Mouse (Mus musculus) ES-CJ7 (cell line): ENCODE results near the gene Nme3.

Source experiments
- DNase-seq: peaks from one replicate; pipeline ENCODE4 v3.0.0; 2011; ENCODE audit warnings: low read depth, low spot score

The Nme3 gene

DNA sequence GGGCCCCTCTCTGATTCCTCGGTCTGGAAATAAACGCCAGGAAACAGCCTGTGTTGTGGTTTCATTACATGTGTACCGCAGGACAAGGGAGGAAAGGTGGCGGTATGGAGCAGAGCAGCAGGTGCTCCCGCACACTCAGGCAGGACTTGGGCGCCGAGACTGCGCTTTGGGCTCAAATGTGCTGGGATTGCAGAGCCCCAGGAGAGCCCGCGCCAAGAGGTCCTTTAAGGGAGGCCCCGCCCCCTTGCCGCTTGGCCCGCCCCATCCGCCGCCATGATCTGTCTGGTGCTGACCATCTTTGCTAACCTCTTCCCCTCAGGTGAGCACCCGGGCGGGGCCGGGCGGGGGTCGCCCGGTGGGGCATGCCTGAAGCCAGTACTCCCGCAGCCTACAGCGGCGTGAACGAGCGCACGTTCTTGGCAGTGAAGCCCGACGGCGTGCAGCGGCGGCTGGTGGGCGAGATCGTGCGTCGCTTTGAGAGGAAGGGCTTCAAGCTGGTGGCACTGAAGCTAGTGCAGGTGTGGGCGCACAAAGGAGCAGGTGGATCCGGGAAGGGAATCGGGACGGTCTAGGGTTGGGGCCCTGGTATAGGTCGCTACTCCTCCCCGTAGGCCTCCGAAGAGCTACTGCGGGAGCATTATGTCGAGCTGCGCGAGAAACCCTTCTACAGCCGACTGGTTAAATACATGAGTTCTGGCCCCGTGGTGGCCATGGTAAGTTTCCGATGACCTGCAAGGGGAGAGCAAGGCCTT is at the start of gene Nme3:
Nme3 (plus strand) TSS at position 260 of the 752 bp plus-strand sequence.
- DNase-seq: peak; percentile 81

- no peak for DNase-seq
Measured at GRCm38 (mm10) chr17:24847386-24847785, 48.9 kb upstream of the Nme3 start.

- DNase-seq: no peak
Measured at GRCm38 (mm10) chr17:24848600-24849031, 47.7 kb upstream of the Nme3 start.

DNA sequence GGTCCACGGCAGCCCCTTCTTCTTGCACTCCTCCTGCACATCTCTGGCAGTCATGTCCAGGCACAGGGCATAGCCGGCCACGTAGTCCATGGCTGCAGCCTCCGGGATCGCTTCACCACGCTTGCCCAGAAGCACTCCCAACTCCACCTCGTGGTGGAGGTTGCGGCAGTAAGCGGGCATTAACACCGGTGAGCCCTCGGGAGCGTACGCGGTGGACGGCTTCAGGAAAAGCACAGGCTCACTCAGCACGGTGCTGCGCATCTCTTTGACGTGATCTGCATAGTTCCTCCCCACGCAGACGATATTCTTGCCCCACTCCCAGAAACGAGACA is 46.6 kb upstream of the Nme3 start:
- DNase-seq: no peak

- DNase-seq: peak; percentile 99
Measured at GRCm38 (mm10) chr17:24850065-24850772, 46.1 kb upstream of the Nme3 start, which contains the start of gene Fahd1. Gene Fahd1, minus strand, starts transcription at chr17:24850364.

GRCm38 (mm10) chr17:24850773-24851127 is 45.5 kb upstream of the Nme3 start:
- DNase-seq: no peak

- no peak for DNase-seq
Measured at GRCm38 (mm10) chr17:24851381-24852125, 44.7 kb upstream of the Nme3 start.

DNA sequence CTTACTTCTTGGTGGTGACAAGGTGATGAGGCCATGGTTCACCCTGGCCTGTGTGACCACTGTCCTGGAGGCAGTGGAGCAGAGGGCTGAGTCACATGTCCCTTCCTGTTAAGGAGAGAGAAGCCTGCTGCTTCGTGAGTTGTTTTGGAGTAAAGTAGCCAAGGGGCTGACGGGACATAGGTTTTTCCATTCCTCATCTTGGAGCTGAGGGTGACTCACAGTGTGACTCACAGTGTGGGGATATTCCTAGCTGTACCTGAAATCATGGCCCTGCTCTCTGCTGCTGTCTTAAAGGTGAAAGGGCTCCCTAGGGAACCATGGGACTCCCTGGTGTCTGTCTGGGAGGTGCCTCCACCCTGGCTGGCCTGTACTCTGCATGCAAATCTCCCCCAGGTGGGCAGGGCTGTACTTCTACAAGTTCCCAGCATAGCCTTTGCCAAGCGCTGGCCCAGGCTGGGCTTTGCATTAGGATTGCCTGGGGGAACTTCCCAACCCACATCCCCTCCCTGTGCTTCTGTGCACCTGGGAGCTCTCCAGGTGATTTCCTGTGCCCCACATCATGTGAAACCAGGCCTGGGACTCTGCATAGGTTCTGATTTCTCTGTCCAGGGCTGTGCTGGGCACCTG is 40.3 kb upstream of the Nme3 start:
- DNase-seq: no peak

DNA sequence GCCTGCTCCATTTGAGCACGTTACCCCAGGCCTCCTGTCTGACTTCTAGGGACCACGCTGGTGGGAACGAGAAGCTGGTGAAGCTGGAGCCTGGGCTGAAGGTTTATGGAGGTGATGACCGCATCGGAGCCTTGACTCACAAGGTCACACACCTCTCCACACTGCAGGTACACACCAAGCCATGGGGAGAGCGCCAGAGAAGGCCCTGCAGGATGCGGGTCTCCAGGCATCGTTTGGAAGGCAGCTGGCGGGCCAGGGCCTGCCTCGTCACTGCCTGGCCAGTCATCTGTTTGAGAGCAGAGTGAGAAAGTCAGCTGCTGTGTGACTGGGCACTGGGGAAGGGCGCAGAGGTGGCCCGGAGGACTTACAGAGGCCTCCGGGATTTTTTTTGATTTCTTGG is 39.7 kb upstream of the Nme3 start:
- no peak for DNase-seq

DNA sequence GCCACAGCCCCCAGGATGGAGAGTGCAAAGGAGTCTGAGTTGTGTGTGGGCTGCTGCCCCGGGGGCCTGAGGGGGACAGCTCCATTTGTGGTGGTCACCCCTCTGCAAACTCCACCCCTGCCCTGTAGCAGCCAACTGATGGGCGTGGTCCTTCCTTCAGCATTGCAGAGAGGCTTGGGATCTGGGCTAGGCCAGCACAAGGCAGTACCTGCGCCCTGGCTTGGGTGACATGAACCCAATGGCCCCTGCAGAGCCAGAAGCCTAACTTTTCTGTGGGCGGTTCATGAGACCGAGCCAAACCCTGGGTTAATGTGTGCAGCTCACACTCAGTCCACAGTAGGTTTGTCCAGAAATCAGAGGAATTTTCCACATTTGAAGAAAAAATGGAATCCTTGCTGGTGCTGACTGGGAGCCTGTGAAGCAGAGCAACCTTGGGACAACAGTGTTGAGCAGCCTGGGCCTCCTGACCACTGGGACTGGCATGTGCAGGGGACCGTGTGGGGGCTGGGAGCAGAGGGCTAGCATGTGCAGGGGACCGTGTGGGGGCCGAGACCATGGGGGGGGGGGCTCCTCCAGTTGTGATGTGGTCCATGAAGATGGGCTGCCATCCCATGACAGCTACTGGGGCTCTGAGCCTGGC is 38.3 kb upstream of the Nme3 start:
- DNase-seq: no peak

GRCm38 (mm10) chr17:24858967-24859366 is 37.3 kb upstream of the Nme3 start:
- no peak for DNase-seq

DNA sequence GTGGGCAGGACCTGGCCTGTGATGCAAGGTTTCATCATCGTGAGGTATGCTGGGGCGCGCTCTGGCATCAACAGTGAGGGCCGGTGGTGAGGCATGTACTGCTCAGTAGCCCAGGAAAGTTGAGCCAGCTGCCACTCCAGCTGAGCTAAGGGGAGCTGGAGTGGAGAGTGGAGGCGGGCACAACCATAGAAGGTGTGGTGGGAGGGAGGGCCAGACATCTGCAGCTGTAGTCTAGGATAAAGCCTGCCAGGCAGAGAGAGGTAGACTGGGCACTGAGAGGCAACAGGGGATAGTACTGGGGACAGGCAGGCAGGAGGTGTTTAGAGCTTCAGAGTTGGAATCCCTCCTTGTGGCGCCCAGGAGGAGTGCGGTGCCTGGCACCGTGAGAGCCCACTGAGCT is 36.2 kb upstream of the Nme3 start:
- no peak for DNase-seq

- DNase-seq: no peak
Measured at GRCm38 (mm10) chr17:24861785-24862184, 34.5 kb upstream of the Nme3 start.

DNA sequence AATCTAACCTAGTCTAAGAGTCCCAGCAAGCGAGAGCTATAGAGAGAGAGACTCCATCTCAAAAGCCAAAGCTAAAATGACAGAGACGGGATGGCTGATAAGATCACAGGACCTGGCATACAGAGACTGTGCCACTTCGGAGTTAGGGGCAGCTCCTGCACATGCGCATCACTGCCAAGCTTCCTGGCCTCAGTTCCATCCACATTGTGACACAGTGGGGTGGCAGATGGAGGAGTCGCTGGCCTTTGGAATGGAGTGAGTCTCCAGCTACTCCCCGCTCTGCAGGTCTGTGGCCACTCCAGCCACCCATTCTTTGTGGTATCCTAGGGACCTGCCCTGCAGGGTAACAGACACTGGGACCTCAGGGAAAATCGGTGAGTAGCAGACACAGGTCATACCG is 30.5 kb upstream of the Nme3 start, which contains the start of gene Igfals:
Igfals (plus strand) TSS at position 222 of the 400 bp plus-strand sequence.
- no peak for DNase-seq

DNA sequence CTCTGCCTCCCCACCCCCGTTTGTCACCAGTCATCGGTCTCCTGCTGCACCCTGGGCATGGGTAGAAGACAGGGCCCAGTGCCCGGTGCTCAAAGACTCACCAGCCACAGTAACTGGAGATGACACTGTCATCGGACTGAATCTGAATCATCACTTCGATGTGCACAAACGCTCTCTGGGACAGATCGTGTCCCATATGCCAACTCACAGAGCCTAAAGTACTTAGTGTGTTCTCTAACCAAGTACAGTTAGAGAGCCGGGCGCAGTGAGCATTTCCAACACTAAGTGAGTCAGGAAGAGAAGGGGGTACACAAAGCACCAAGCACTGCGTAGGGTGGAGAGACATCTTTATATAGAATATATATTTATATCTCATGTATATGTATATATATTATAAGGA is 28.4 kb upstream of the Nme3 start:
- DNase-seq: no peak

- DNase-seq: peak; percentile 79
Measured at GRCm38 (mm10) chr17:24873695-24874404, 22.4 kb upstream of the Nme3 start.

- DNase-seq: peak; percentile 92
Measured at GRCm38 (mm10) chr17:24874405-24874745, 21.9 kb upstream of the Nme3 start.

- DNase-seq: no peak
Measured at GRCm38 (mm10) chr17:24874989-24875388, 21.3 kb upstream of the Nme3 start.

GRCm38 (mm10) chr17:24877336-24878116 is 18.8 kb upstream of the Nme3 start:
- DNase-seq: no peak

DNA sequence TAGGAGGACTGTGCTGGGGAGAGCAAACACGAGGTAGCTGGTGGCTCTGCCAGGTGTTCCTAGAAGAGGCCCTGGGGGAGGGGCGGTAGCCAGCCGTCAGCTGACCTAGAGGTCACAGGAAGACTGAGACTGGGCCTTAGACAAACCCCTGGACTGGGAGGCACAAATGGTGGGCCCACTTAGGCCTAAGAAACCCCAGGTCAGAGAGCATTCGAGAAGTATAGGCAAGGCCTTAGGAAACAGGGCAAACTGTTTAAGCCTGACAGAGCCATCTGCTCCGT is 18.2 kb upstream of the Nme3 start:
- DNase-seq: peak; percentile 45
